Mouse (Mus musculus) small intestine, adult 2 months (tissue): ENCODE data around the gene Slc27a4. TPM values are rescaled to one million over a fixed set of nuclear protein-coding genes. Genes with fewer than 3 reads are reported as not detected.

Experiments
- H3K27ac ChIP-seq: fragments of 200-500 bp; 2 replicates; pipeline ENCODE4 v1.5.1; 2012; ENCODE audit warnings: low read depth, low read length, control low read depth, inconsistent platforms; ENCODE audit not compliant: insufficient read depth
- H3K27me3 ChIP-seq: fragments of 200-500 bp; 2 replicates; pipeline ENCODE4 v1.6.1; 2012; ENCODE audit warnings: mild to moderate bottlenecking, moderate library complexity, low read length, inconsistent platforms; ENCODE audit not compliant: control insufficient read depth, insufficient read depth
- H3K36me3 ChIP-seq: fragments of 200-500 bp; 2 replicates; pipeline ENCODE4 v1.6.1; 2012; ENCODE audit warnings: mild to moderate bottlenecking, low read length, control low read depth, inconsistent platforms; ENCODE audit not compliant: control insufficient read depth, insufficient read depth
- H3K4me1 ChIP-seq: fragments of 200-500 bp; 2 replicates; pipeline ENCODE4 v1.6.1; 2012; ENCODE audit warnings: low read length, inconsistent platforms, mixed read lengths; ENCODE audit not compliant: control insufficient read depth, insufficient read depth, insufficient read length
- H3K4me3 ChIP-seq: fragments of 200-500 bp; 2 replicates; pipeline ENCODE4 v1.5.1; 2012; ENCODE audit warnings: low read depth, mild to moderate bottlenecking, control low read depth, inconsistent platforms, low read length, moderate library complexity
- CTCF ChIP-seq: fragments of 200-500 bp; IDR thresholded peaks from 2 replicates; pipeline ENCODE4 v1.5.1; 2012; ENCODE audit warnings: low read depth, mild to moderate bottlenecking, control low read depth, inconsistent platforms, low read length, moderate library complexity, mixed read lengths; ENCODE audit not compliant: insufficient replicate concordance, insufficient read length; ENCODE audit errors: extremely low read depth
- POLR2A ChIP-seq: fragments of 200-500 bp; IDR thresholded peaks from 2 replicates; pipeline ENCODE4 v1.6.1; 2012; ENCODE audit warnings: low read depth, mild to moderate bottlenecking, control low read depth, inconsistent platforms, low read length, moderate library complexity
- WGBS: fragments of 180-500 bp; shearing (Covaris S2); methylation state at CpG from one replicate; pipeline ENCODE4 v1.1.7; 2018; 5-methylcytosine and 5-hydroxymethylcytosine counted together
- polyA plus RNA-seq: library from polyadenylated mRNA; depleted of rRNA; stranded (reverse); fragments of >200 nt; gene quantifications from 2 replicates; pipeline ENCODE4 v1.2.3, GENCODE M21; 2012

Gene Slc27a4
- polyA plus RNA-seq, 1 experiment = 822 TPM

GRCm38 (mm10) chr2:29843231-29844105 is 41.0 kb downstream of the Slc27a4 start:
- H3K27ac ChIP-seq = no peak overlapping the region
- peaks cover 21% of the 10 kb centered on the region for H3K36me3 ChIP-seq
- no peaks in the 10 kb centered on the region for H3K27me3 ChIP-seq
- TF ChIP-seq POLR2A = no peak
- no peak for TF ChIP-seq CTCF
- 83% methylated on average over 9 of the region's 9 CpGs for WGBS
- no peaks in the 10 kb centered on the region for H3K4me1 ChIP-seq
- H3K4me3 ChIP-seq = no peak overlapping the region

DNA sequence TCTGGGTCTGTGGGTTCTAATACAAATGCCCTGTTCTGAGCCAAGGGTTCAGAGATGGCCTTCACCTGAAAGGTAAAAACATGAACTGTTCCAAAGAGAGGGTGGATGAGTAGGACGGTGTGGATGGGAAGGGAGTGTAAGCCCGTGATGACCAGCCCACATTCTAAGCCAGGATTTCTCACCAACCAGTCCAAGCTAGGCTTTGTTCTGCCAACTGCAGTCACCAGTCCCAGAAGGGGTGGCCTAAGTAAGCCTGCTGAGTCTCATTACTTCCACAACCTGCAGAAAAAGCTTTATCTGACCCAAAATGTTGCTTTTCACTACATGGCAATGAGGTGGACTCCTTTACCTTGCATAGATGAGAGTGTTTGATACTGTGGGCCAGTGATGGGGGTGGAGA is 41.7 kb downstream of the Slc27a4 start:
- H3K27ac ChIP-seq = no peak overlapping the region
- no peaks in the 10 kb centered on the region for H3K4me1 ChIP-seq
- TF ChIP-seq CTCF (no peak), POLR2A (no peak)
- H3K36me3 ChIP-seq = peaks cover 19% of the 10 kb centered on the region
- WGBS = 91% methylated on average over 2 of the region's 2 CpGs
- no peak overlapping the region for H3K4me3 ChIP-seq
- no peaks in the 10 kb centered on the region for H3K27me3 ChIP-seq

DNA sequence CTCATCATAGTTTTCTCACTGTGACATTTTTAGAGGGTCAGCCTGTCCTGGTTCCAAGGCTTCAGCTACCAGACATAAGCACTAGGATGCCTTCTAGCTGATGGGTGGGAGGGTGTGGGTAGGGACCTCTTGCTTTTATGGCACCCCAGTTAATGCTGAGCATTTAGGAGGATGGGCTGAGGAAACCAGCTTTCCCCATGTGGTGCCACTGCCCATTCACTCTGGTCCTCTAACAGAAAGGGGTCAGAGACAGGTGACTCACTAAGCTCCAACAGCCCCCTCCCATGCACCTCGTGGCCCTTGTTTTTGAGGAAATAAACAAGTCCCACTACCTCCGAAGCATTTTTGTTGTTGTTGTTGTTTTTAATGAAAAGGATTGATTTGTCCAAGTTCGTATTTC is 42.2 kb downstream of the Slc27a4 start:
- Histone ChIP-seq H3K4me3 (no peak overlapping the region), H3K27ac (no peak overlapping the region), H3K36me3 (peaks cover 17% of the 10 kb centered on the region), H3K27me3 (no peaks in the 10 kb centered on the region), H3K4me1 (no peaks in the 10 kb centered on the region)
- TF ChIP-seq CTCF = no peak
- TF ChIP-seq POLR2A = no peak
- 84% methylated on average over 3 of the region's 3 CpGs for WGBS

DNA sequence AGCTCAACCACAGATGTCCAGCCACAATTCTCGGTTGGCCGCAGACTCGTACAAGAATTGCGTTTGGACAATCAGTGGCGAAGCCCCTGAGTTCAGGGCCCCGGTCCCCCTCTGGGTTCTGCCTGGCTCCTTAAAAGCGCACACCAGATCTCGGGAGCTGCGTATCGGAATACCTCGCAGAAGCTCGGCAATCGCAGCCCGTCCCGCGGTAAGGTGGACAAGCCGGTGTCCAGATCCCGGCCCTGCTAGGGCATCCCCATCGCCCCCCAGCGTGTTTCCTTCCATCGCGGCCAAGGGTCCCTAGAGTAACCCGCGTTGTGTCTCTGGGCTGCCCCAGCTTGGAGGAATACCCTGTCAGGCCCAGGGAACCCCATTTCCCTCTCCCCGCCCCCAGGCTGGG is 43.2 kb downstream of the Slc27a4 start:
- no peak overlapping the region for H3K4me3 ChIP-seq
- WGBS = 75% methylated on average over 25 of the region's 25 CpGs

DNA sequence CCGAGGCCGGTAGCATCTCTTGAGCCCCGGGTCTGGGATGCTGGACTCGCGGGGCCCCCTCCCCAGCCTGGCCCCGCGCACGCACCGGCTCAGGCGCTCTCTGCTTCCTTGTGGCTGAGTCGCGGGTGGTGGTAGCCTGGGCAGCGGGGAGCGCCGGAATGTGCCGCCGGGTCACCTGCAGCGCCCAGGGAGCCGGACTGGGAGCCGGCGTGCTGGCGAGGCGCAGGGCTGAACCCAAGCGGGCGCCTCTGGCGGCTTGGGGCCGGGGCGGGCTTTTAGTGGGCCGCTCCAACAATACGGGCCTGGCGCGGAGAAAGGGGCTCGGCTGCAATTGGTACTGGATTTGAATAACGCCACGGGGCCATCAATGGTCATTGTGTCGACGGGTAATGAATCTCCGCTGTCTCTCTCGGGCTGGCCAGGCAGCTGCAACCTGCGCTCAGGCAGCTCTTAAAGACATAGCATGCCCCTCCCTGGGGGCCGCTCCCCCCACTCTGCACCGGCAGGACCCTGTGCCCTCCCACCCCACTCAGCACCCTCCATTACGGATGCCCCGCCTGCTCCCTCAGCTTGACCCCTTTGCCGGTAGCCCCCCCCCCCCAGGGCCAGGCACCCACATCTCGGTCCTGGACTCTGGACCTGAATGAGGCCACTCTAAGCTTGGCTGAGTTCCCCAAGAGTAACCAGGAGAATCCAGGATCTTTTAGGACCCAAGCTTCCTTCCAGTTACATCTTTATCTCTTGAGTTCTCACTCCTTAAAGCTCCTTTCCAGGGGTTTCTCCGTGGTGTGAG is 43.8 kb downstream of the Slc27a4 start:
- Histone ChIP-seq H3K36me3 (peaks cover 17% of the 10 kb centered on the region), H3K4me1 (no peaks in the 10 kb centered on the region), H3K4me3 (no peak overlapping the region), H3K27ac (no peak overlapping the region), H3K27me3 (no peaks in the 10 kb centered on the region)
- WGBS = 33% methylated on average over 47 of the region's 47 CpGs
- TF ChIP-seq POLR2A = no peak
- TF ChIP-seq CTCF = no peak

More for the DNA sequence above, 43.2 kb downstream of the Slc27a4 start:
- Histone ChIP-seq H3K36me3 (peaks cover 17% of the 10 kb centered on the region), H3K27ac (no peak overlapping the region), H3K4me1 (no peaks in the 10 kb centered on the region), H3K27me3 (no peaks in the 10 kb centered on the region)
- TF ChIP-seq CTCF = no peak
- no peak for TF ChIP-seq POLR2A

- no peaks in the 10 kb centered on the region for H3K27me3 ChIP-seq
- TF ChIP-seq CTCF (no peak), POLR2A (no peak)
- WGBS = 64% methylated on average over 3 of the region's 3 CpGs
- peaks cover 12% of the 10 kb centered on the region for H3K36me3 ChIP-seq
- H3K27ac ChIP-seq = no peak overlapping the region
- H3K4me1 ChIP-seq = no peaks in the 10 kb centered on the region
- no peak overlapping the region for H3K4me3 ChIP-seq
Measured at GRCm38 (mm10) chr2:29846911-29847310, 44.5 kb downstream of the Slc27a4 start.

GRCm38 (mm10) chr2:29849041-29849440 is 46.6 kb downstream of the Slc27a4 start:
- TF ChIP-seq POLR2A = no peak
- no peak for TF ChIP-seq CTCF
- H3K27ac ChIP-seq = no peak overlapping the region
- 58% methylated on average over 8 of the region's 8 CpGs for WGBS
- peaks cover 1% of the 10 kb centered on the region; the same call in 1 of the 2 replicates for H3K36me3 ChIP-seq
- H3K27me3 ChIP-seq = no peaks in the 10 kb centered on the region
- H3K4me1 ChIP-seq = no peaks in the 10 kb centered on the region
- no peak overlapping the region for H3K4me3 ChIP-seq
